Mouse (Mus musculus) midbrain, embryonic 16.5 days (tissue): Measurements from ENCODE around the gene Thra. TPM values are rescaled to one million over a fixed set of nuclear protein-coding genes. Genes with fewer than 3 reads are reported as not detected.

Experiments used
- ATAC-seq: fragments of 200-750 bp; cut with Nextera tagmentation; 2 replicates; pipeline ENCODE4 v1.8.0; 2017; ENCODE audit warnings: moderate TSS enrichment
- H3K27ac ChIP-seq: fragments of 300-500 bp; sonication (generic); 2 replicates; pipeline ENCODE4 v1.5.1; 2014; ENCODE audit warnings: mild to moderate bottlenecking, low read length, mixed read lengths
- H3K27me3 ChIP-seq: fragments of 300-500 bp; sonication (generic); 2 replicates; pipeline ENCODE4 v1.6.1; 2014; ENCODE audit warnings: low read depth, low read length, mixed read lengths; ENCODE audit not compliant: control insufficient read depth, insufficient read depth
- H3K36me3 ChIP-seq: fragments of 300-500 bp; sonication (generic); 2 replicates; pipeline ENCODE4 v1.6.1; 2014; ENCODE audit warnings: mild to moderate bottlenecking, low read length, moderate library complexity, mixed read lengths; ENCODE audit not compliant: control insufficient read depth, insufficient read depth
- H3K4me1 ChIP-seq: fragments of 300-500 bp; sonication (generic); 2 replicates; pipeline ENCODE4 v1.6.1; 2014; ENCODE audit warnings: mild to moderate bottlenecking, low read length, mixed read lengths; ENCODE audit not compliant: control insufficient read depth, insufficient read depth
- H3K4me2 ChIP-seq: fragments of 300-500 bp; sonication (generic); 2 replicates; pipeline ENCODE4 v1.6.1; 2014; ENCODE audit warnings: mild to moderate bottlenecking, low read length, mixed read lengths
- H3K4me3 ChIP-seq: fragments of 300-500 bp; sonication (generic); 2 replicates; pipeline ENCODE4 v1.5.1; 2014; ENCODE audit warnings: low read depth, mild to moderate bottlenecking, low read length, moderate library complexity, mixed read lengths
- H3K9ac ChIP-seq: fragments of 300-500 bp; sonication (generic); 2 replicates; pipeline ENCODE4 v1.6.1; 2014; ENCODE audit warnings: low read depth, low read length, mixed read lengths
- H3K9me3 ChIP-seq: fragments of 300-500 bp; sonication (generic); replicated peaks from 2 replicates; pipeline ENCODE4 v1.6.1; 2014; ENCODE audit warnings: mild to moderate bottlenecking, low read length, mixed read lengths; ENCODE audit not compliant: control insufficient read depth, poor library complexity, severe bottlenecking
- WGBS: fragments of 180-500 bp; shearing (Covaris S2); extraction: QIAGEN DNeasy Blood & Tissue Kit; methylation state at CpG from one replicate; pipeline ENCODE4 v1.1.7; 2014; 5-methylcytosine and 5-hydroxymethylcytosine counted together
- polyA plus RNA-seq: library from polyadenylated mRNA; unstranded; fragments of >200 nt; fragmentation: Nextera tagmentation; extraction: Ambion mirVana; gene quantifications from 2 replicates; pipeline ENCODE4 v1.2.1, GENCODE M21; 2015

Gene Thra
- polyA plus RNA-seq, 1 experiment from 2014 or later: 149 TPM

GRCm38 (mm10) chr11:98785772-98786281, 45.4 kb downstream of the Thra start:
- Histone ChIP-seq H3K9me3 (no peaks in the 10 kb centered on the region), H3K27me3 (no peaks in the 10 kb centered on the region), H3K36me3 (no peaks in the 10 kb centered on the region), H3K4me3 (no peak overlapping the region), H3K27ac (peak overlapping the region; percentile 65), H3K9ac (peak overlapping the region; percentile 23), H3K4me1 (peaks cover 27% of the 10 kb centered on the region), H3K4me2 (peak overlapping the region; percentile 32)
- ATAC-seq: no peak
- 4% methylated on average over 12 of the region's 12 CpGs for WGBS

DNA sequence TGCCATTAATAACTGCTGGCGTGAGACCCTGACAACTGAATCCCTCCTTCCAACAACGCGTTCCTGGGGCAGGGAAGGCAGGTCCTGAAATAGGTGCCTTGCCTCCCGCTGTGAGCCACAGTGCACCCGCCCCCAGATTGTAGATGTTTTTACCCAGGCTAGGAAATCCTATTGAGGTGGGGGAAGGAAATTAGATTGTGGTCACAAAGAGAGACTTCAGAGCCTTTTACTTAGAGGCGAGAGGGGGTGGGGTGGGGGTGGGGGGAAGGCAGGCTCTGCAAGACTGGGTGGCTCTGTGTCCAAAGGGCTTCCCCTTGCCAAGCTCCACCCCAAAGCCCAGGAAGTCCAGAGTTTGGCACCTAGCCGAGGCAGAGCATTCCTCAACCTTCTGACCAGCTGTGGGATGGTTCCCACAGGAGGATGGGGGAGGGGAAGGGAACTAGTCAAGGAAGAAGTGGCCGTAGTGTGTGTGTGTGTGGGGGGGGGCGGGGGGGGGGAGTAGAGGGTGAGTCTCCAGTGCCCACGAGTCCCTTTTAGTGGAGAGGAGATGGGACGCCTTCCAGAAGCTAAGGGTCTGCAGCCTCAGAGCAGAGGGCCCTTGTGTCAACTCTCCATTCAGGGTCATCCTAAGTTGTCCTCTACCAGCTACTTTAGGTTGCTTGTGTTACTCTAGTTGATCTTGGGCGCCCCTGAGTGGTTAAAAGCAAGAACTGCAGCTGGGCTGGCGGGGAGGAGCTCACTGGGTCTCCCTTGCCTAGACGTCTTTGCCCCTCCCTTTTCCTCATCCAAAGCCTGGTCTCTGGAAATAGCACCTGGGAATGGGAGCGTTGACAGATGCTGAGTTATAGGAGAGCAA, 46.1 kb downstream of the Thra start:
- H3K27ac ChIP-seq: peak overlapping the region; percentile 65
- H3K36me3 ChIP-seq: no peaks in the 10 kb centered on the region
- no peaks in the 10 kb centered on the region for H3K27me3 ChIP-seq
- H3K9me3 ChIP-seq: no peaks in the 10 kb centered on the region
- peak overlapping the region; percentile 23 for H3K9ac ChIP-seq
- H3K4me2 ChIP-seq: peak overlapping the region; percentile 32
- H3K4me1 ChIP-seq: peaks cover 27% of the 10 kb centered on the region
- WGBS: 1% methylated on average over 13 of the region's 15 CpGs
- H3K4me3 ChIP-seq: no peak overlapping the region
- peak; percentile 25 for ATAC-seq

DNA sequence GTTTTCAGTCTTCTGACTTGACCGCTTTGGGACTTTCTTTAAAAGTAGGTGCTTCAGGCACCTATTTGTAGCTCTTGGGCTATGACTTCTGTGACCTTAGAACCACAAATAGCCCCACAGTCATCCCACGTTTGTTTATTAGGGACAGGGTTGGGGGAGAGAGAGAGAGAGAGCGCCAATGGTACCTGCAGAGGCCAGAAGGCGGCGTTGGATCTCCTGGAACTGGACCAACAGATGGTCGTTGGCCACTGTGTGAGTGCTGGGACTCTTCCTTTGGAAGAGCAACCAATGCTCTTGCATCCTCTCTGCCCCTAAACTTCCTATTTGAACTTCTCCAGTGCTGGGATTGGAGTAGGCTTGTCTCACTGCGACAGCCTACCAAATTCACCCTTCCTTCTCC, 46.8 kb downstream of the Thra start:
- Histone ChIP-seq H3K36me3 (no peaks in the 10 kb centered on the region), H3K4me2 (no peak overlapping the region), H3K4me3 (no peak overlapping the region), H3K4me1 (peaks cover 24% of the 10 kb centered on the region), H3K27me3 (no peaks in the 10 kb centered on the region), H3K9ac (no peak overlapping the region), H3K9me3 (no peaks in the 10 kb centered on the region), H3K27ac (0 out of 2 replicates have a peak overlapping the region, but pooled peaks have one; percentile 29)
- no peak for ATAC-seq
- 43% methylated on average over 7 of the region's 7 CpGs for whole genome bisulfite sequencing

GRCm38 (mm10) chr11:98787691-98788090, 47.3 kb downstream of the Thra start:
- no peak for ATAC-seq
- 92% methylated on average over 1 of the region's 1 CpGs for WGBS
- no peaks in the 10 kb centered on the region for H3K36me3 ChIP-seq
- peaks cover 19% of the 10 kb centered on the region for H3K4me1 ChIP-seq
- H3K9ac ChIP-seq: no peak overlapping the region
- no peaks in the 10 kb centered on the region for H3K27me3 ChIP-seq
- H3K9me3 ChIP-seq: no peaks in the 10 kb centered on the region
- H3K4me2 ChIP-seq: no peak overlapping the region
- no peak overlapping the region for H3K4me3 ChIP-seq
- no peak overlapping the region for H3K27ac ChIP-seq

- Histone ChIP-seq H3K4me1 (peaks cover 18% of the 10 kb centered on the region), H3K27me3 (no peaks in the 10 kb centered on the region), H3K4me3 (no peak overlapping the region), H3K4me2 (no peak overlapping the region), H3K9me3 (no peaks in the 10 kb centered on the region), H3K36me3 (no peaks in the 10 kb centered on the region), H3K9ac (no peak overlapping the region), H3K27ac (no peak overlapping the region)
- ATAC-seq: no peak
- WGBS: 89% methylated on average over 5 of the region's 5 CpGs
These were observed 47.7 kb downstream of the Thra start for GRCm38 (mm10) chr11:98788139-98788538.

DNA sequence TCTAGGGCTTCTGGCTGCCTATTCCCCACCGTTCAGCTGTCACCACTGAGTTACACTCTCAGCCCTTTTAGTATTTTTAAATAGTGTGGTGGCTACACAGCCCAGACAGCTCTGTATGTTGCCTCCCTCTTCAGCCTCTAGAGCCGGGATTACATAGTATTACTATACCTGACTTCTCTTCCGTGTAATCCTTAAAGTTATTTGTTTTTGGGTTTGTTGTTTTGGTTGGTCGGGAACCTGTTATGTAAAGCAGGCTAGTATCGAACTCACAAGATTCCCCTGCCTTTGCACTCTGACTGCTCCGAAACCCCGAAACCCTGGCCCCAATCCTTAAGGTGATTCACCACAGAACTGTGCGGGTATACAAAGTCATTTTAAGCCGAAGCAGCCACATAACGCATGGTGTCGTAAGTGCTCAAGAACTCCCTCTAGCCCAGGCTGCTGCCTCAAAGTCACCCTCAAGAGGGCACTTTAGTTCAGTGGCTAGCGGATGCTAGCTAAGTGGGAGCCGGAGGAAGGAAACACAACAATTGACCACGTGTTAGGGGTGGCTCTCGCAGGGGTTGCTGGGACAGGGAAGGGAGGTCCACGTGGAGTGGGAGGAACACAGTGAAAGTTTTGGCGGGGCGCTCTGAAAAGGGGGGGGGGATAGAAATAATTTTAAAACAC, 48.2 kb downstream of the Thra start:
- WGBS: 9% methylated on average over 17 of the region's 18 CpGs
- Histone ChIP-seq H3K9me3 (no peaks in the 10 kb centered on the region), H3K36me3 (no peaks in the 10 kb centered on the region), H3K27me3 (no peaks in the 10 kb centered on the region), H3K27ac (peak overlapping the region; percentile 8; the same call in 1 of the 2 replicates), H3K4me2 (peak overlapping the region; percentile 90), H3K4me1 (peaks cover 19% of the 10 kb centered on the region), H3K9ac (no peak overlapping the region), H3K4me3 (peak overlapping the region; percentile 42)
- ATAC-seq: peak; percentile 80

GRCm38 (mm10) chr11:98789219-98789807, 48.9 kb downstream of the Thra start:
- Histone ChIP-seq H3K4me2 (peak overlapping the region; percentile 90), H3K27me3 (no peaks in the 10 kb centered on the region), H3K4me1 (peaks cover 21% of the 10 kb centered on the region), H3K36me3 (no peaks in the 10 kb centered on the region), H3K9ac (peak overlapping the region; percentile 59), H3K27ac (peak overlapping the region; percentile 12; the same call in 1 of the 2 replicates), H3K9me3 (no peaks in the 10 kb centered on the region), H3K4me3 (peak overlapping the region; percentile 42)
- ATAC-seq: 0 out of 2 replicates have a peak, but pooled peaks have one; percentile 15
- WGBS: 2% methylated on average over 25 of the region's 25 CpGs

DNA sequence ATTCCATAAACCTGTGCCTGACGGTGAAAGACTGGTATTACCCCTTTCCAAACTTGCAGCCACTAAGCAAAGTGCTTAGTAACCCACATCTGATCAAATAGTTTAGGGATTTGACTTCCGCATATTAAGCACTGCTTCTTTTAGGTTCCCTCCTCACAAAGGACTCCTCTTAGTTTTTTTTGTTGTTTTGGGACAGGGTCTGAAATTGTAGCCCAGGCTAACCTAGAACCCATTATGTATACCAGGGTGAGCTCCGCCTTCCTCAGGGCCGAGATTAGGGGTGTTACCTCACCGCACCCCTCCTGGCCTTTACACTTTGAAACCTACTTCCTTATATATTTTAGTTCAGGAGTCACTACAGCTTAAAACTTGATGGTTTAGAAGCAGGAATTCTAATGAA, 49.4 kb downstream of the Thra start:
- Histone ChIP-seq H3K27me3 (no peaks in the 10 kb centered on the region), H3K9ac (no peak overlapping the region), H3K27ac (no peak overlapping the region), H3K4me3 (peak overlapping the region; percentile 42), H3K9me3 (no peaks in the 10 kb centered on the region), H3K4me1 (peaks cover 21% of the 10 kb centered on the region), H3K36me3 (no peaks in the 10 kb centered on the region), H3K4me2 (peak overlapping the region; percentile 90)
- WGBS: 35% methylated on average over 5 of the region's 5 CpGs
- ATAC-seq: no peak
